Mouse (Mus musculus) hindbrain, embryonic 13.5 days (tissue): Measurements from ENCODE around the gene Kirrel3. TPM values are rescaled to one million over a fixed set of nuclear protein-coding genes. Genes with fewer than 3 reads are reported as not detected.

Experiments used
- ATAC-seq: fragments of 200-750 bp; cut with Nextera tagmentation; 2 replicates; pipeline ENCODE4 v1.8.0; 2017; ENCODE audit warnings: moderate TSS enrichment; ENCODE audit not compliant: low FRiP score
- H3K27ac ChIP-seq: fragments of 300-500 bp; sonication (generic); 2 replicates; pipeline ENCODE4 v1.5.1; 2015; ENCODE audit warnings: inconsistent platforms, mild to moderate bottlenecking, moderate library complexity
- H3K27me3 ChIP-seq: fragments of 300-500 bp; sonication (generic); 2 replicates; pipeline ENCODE4 v1.6.1; 2015; ENCODE audit warnings: mild to moderate bottlenecking, inconsistent platforms
- H3K36me3 ChIP-seq: fragments of 300-500 bp; sonication (generic); 2 replicates; pipeline ENCODE4 v1.6.1; 2015; ENCODE audit warnings: mild to moderate bottlenecking, inconsistent platforms
- H3K4me1 ChIP-seq: fragments of 300-500 bp; sonication (generic); replicated peaks from 2 replicates; pipeline ENCODE4 v1.6.1; 2015; ENCODE audit warnings: inconsistent platforms
- H3K4me2 ChIP-seq: fragments of 300-500 bp; sonication (generic); 2 replicates; pipeline ENCODE4 v1.6.1; 2015; ENCODE audit warnings: inconsistent platforms, mild to moderate bottlenecking, moderate library complexity
- H3K4me3 ChIP-seq: fragments of 300-500 bp; sonication (generic); 2 replicates; pipeline ENCODE4 v1.5.1; 2015; ENCODE audit warnings: mild to moderate bottlenecking, inconsistent platforms
- H3K9ac ChIP-seq: fragments of 300-500 bp; sonication (generic); 2 replicates; pipeline ENCODE4 v1.6.1; 2015; ENCODE audit warnings: mild to moderate bottlenecking, inconsistent platforms
- H3K9me3 ChIP-seq: fragments of 300-500 bp; sonication (generic); 2 replicates; pipeline ENCODE4 v1.6.1; 2016; ENCODE audit warnings: inconsistent platforms
- WGBS: fragments of 180-500 bp; shearing (Covaris S2); methylation state at CpG from one replicate; pipeline ENCODE4 v1.1.7; 2015; 5-methylcytosine and 5-hydroxymethylcytosine counted together
- polyA plus RNA-seq: library from polyadenylated mRNA; unstranded; fragments of >200 nt; fragmentation: Nextera tagmentation; extraction: Ambion mirVana; gene quantifications from 2 replicates; pipeline ENCODE4 v1.2.1, GENCODE M21; 2015

The Kirrel3 gene
- polyA plus RNA-seq, 1 experiment from 2014 or later: 26.2 TPM

DNA sequence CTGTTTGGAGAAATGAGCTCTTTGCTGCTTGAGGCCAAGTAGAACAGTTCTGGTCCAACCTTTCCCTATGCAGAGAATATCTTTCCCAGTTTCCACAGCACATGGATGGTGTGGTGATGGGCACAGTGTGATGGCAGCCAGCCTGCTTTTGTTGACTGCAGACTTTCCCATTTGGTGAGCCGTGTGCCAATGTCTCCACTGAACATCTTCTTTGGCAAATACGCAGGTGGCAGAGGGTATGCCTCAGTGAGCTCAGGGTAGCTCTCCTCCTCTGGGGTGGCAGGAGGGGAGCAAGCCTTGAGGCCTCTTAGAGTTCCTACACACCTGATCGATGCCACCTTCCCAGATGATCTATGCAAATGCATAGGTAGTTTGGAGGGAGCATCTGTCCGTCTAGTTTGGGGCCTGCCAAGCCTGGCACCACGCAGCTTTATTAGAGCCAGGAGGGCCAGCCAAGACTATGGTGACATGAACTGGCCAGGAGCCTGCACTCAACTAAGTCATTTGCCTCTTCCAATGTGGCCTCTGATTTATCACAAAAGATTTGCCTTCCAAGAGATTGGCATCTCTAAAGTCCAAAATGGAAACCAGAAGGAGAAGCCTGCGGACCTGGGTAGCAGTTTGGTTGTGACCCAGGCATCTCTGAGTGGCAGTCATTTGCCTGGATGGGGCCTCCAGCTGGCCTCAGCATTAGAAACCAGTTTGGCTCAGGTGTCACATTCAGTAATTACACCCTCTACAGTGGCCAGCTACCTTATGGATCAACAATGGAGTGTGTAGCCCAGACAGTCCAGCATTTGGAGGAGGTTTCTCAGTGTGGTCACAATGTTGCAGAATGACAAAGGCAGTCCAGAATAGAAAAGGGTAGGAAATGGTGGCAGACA is 127.4 kb downstream of the Kirrel3 start:
- 94% methylated on average over 6 of the region's 6 CpGs for WGBS
- H3K36me3 ChIP-seq: no peaks in the 10 kb centered on the region
- no peak for ATAC-seq

DNA sequence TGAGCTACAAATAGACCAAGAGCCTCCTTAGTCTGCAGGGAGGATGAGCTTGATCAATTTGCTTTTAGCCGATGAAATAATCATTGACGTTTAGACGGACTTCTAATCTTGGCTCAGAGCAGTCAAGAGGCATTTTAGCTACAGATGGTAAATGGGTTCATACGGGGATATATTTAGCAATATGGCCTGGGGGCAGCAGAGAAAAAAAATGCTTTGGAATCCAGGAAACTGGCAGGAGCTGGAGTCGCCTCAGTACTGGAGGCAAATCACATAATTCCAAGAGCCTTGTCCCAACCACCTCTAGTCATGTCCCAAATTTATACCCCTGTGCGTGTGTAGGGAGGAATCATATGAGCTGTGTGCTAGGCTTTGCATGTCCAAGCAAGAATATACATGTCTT is 132.4 kb downstream of the Kirrel3 start:
- Histone ChIP-seq H3K27me3 (no peaks in the 10 kb centered on the region), H3K4me3 (no peak overlapping the region), H3K36me3 (no peaks in the 10 kb centered on the region), H3K27ac (no peak overlapping the region), H3K9me3 (no peaks in the 10 kb centered on the region), H3K4me1 (peaks cover 15% of the 10 kb centered on the region; the same call in 1 of the 2 replicates), H3K4me2 (no peak overlapping the region), H3K9ac (no peak overlapping the region)
- WGBS: 60% methylated on average over 6 of the region's 6 CpGs
- no peak for ATAC-seq

More for the DNA sequence above, 127.4 kb downstream of the Kirrel3 start:
- Histone ChIP-seq H3K27me3 (no peaks in the 10 kb centered on the region), H3K9me3 (no peaks in the 10 kb centered on the region), H3K27ac (no peak overlapping the region), H3K4me2 (no peak overlapping the region), H3K9ac (no peak overlapping the region), H3K4me1 (peaks cover 15% of the 10 kb centered on the region), H3K4me3 (no peak overlapping the region)

DNA sequence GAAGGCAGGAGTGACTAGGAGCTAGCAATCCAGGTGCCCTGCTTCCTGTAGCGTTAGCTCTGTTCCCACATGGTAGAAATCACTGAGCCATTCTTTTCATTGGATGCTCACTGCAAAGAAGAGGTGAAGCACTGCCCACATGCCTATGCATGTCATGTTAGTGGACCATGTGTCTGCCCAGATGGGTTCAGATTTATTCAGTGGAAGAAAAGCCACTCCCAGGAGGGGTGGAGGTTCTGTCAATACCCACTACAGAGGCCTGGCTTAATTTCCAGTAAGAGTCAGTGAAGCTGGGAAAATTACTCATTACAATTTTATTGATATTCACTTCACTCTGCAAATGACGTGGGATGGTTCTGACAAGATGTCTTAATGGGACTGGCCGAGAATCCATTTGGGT is 134.2 kb downstream of the Kirrel3 start:
- Histone ChIP-seq H3K4me1 (peaks cover 21% of the 10 kb centered on the region), H3K36me3 (no peaks in the 10 kb centered on the region), H3K9ac (no peak overlapping the region), H3K4me2 (no peak overlapping the region), H3K9me3 (no peaks in the 10 kb centered on the region), H3K27ac (no peak overlapping the region), H3K4me3 (no peak overlapping the region), H3K27me3 (no peaks in the 10 kb centered on the region)
- ATAC-seq: no peak
- WGBS: 62% methylated on average over 3 of the region's 3 CpGs

DNA sequence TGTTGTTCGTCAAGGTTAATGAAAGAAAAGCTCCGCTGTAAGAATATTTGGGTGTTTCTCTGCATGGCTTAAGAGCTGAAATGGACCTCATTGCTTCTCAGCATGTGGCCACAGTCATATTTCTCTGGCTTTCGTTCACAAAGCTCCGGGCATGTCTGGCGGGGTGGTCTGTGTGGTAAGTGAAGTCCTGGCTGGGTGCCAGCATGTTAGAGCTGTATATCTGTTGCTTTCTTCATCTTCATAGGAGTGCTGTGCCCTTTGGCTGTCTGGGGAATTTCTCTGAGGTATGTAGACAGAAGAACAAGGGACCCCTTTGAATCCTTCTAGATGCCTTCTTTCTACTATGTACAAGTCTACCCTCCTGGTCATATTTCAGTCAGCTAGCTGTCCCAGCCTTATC is 137.8 kb downstream of the Kirrel3 start:
- no peak overlapping the region for H3K27ac ChIP-seq
- ATAC-seq: no peak
- H3K27me3 ChIP-seq: no peaks in the 10 kb centered on the region
- H3K4me1 ChIP-seq: peaks cover 19% of the 10 kb centered on the region
- H3K9ac ChIP-seq: no peak overlapping the region
- no peak overlapping the region for H3K4me3 ChIP-seq
- no peaks in the 10 kb centered on the region for H3K9me3 ChIP-seq
- H3K36me3 ChIP-seq: no peaks in the 10 kb centered on the region
- H3K4me2 ChIP-seq: no peak overlapping the region
- 61% methylated on average over 5 of the region's 5 CpGs for WGBS

DNA sequence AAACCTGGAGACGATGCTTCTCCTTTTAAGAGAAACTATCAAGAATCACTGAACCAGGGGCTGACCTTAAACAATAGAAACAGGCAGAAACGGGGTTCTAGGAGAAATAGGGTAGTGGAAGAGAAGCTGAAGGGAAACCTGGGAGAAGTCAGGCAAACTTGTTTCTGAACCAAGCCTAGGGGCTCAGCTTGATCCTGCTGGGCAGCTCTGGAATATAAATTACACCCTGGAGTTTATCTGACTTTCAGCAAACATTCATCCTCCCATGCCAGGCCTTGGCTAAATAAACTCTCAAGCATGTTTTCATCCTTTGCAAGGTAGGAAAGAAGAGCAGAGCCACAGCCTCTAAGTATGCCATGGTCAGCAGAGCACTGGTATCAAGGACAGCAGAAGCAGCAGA is 138.3 kb downstream of the Kirrel3 start:
- no peaks in the 10 kb centered on the region for H3K27me3 ChIP-seq
- no peak overlapping the region for H3K4me2 ChIP-seq
- H3K4me1 ChIP-seq: peaks cover 19% of the 10 kb centered on the region
- H3K9me3 ChIP-seq: no peaks in the 10 kb centered on the region
- no peaks in the 10 kb centered on the region for H3K36me3 ChIP-seq
- WGBS: 49% methylated on average over 2 of the region's 2 CpGs
- no peak overlapping the region for H3K4me3 ChIP-seq
- ATAC-seq: no peak
- H3K27ac ChIP-seq: no peak overlapping the region
- H3K9ac ChIP-seq: no peak overlapping the region

DNA sequence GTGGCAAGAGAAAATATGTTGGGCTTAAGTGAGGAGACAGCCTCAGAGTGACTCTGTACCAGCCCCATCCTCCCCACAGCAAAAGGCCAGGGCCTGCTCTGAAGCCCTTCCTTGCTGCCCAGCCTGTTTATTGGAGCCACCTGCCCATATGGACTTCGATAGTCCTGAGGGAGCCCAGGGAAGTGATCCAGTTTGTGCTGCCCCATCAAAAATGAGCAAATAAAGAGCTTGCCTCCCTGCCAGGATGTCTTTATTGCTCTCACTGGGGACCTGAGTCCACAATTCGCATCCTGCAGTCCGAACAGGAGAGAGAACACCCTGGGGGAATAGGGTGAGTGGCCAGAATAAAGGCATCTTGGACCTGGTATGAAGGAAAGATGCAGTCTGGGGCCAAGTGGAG is 143.1 kb downstream of the Kirrel3 start:
- WGBS: 78% methylated on average over 3 of the region's 3 CpGs
- Histone ChIP-seq H3K9ac (no peak overlapping the region), H3K27ac (no peak overlapping the region), H3K36me3 (no peaks in the 10 kb centered on the region), H3K9me3 (no peaks in the 10 kb centered on the region), H3K4me1 (peaks cover 5% of the 10 kb centered on the region; the same call in 1 of the 2 replicates), H3K4me3 (no peak overlapping the region), H3K4me2 (no peak overlapping the region), H3K27me3 (no peaks in the 10 kb centered on the region)
- ATAC-seq: no peak

DNA sequence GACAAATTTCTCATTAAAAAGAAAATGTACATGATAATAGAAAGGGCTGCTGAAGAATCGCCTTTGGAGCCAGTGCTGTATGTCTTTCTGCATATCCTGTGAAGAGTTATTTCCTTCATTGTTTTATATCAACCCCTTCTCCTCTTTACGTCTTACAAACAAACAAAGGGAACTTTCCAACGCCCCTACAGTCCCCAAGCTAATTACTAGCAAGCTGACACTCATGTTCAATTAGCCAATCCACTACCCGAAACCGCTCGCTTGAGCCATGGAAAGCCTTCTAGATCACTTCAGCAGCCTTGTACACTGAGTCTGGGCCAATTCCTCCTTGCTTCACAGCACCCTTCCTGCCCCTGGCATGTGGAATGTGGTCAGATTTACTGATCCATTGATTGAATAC is 150.0 kb downstream of the Kirrel3 start:
- no peak overlapping the region for H3K4me3 ChIP-seq
- ATAC-seq: no peak
- H3K9me3 ChIP-seq: no peaks in the 10 kb centered on the region
- no peak overlapping the region for H3K4me2 ChIP-seq
- no peaks in the 10 kb centered on the region for H3K4me1 ChIP-seq
- WGBS: 84% methylated on average over 6 of the region's 6 CpGs
- H3K36me3 ChIP-seq: no peaks in the 10 kb centered on the region
- no peak overlapping the region for H3K27ac ChIP-seq
- no peaks in the 10 kb centered on the region for H3K27me3 ChIP-seq
- no peak overlapping the region for H3K9ac ChIP-seq

DNA sequence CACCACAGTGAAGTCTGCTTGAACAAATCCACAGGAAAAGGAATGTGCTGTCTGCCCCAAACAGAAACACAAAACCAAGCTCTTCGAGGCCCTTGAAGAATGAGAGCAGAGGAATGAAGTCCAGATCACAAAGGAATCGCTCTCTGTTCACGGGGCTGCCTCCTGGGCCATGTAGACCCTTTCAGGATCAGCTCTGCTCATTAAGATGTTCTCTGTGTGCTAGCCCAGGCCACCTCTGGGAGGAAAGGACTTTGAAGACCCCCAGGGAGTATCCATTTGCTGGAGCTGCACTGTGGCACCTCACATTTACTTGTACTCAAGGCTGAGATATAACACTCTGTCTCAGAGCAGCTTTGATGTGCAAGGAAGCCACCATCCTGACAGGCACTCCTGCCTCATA is 158.2 kb downstream of the Kirrel3 start:
- H3K27ac ChIP-seq: no peak overlapping the region
- H3K9me3 ChIP-seq: no peaks in the 10 kb centered on the region
- peaks cover 16% of the 10 kb centered on the region for H3K4me1 ChIP-seq
- no peak for ATAC-seq
- H3K27me3 ChIP-seq: no peaks in the 10 kb centered on the region
- H3K4me3 ChIP-seq: no peak overlapping the region
- no peaks in the 10 kb centered on the region for H3K36me3 ChIP-seq
- no peak overlapping the region for H3K9ac ChIP-seq
- H3K4me2 ChIP-seq: no peak overlapping the region
- 31% methylated on average over 3 of the region's 3 CpGs for WGBS

DNA sequence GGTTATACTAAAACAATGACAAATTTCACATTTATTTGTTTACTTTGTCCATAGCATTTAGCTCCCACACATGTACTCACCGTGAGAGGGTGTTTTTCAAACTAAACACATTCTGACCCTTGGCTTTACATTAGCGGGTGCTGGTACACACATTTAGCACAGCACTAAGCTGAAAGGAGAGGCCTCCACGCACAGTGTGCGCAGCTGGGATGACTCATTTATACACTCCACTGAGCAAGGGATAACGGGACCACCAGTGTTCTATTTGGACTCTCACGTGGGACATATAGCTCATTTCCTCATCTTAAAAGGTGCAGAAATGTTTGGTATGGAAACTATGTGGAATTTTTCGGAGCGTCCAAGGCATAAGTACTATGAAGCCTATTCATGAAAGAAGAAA is 158.7 kb downstream of the Kirrel3 start:
- no peak overlapping the region for H3K27ac ChIP-seq
- no peaks in the 10 kb centered on the region for H3K36me3 ChIP-seq
- H3K4me1 ChIP-seq: peaks cover 16% of the 10 kb centered on the region
- H3K27me3 ChIP-seq: no peaks in the 10 kb centered on the region
- H3K9ac ChIP-seq: no peak overlapping the region
- H3K9me3 ChIP-seq: no peaks in the 10 kb centered on the region
- no peak overlapping the region for H3K4me2 ChIP-seq
- 72% methylated on average over 8 of the region's 8 CpGs for WGBS
- no peak overlapping the region for H3K4me3 ChIP-seq
- no peak for ATAC-seq

DNA sequence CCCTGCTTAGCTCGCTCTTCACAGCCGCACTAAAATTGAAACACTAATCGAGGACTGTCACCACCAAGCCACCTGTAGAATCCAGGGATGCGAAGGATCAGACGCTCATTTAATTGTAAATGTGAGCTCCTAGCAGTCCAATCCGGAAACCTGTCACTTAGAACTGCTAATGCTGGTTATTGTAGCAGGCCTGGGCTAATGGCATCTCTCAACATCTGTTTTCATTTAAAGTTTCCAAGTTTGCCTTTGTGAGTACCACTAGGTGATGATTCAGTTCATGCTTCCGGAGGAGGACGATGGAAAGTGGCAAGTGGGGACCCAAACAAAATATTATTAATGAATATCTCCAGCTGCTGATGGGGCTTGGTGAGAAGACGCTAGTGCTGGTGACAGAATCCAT is 161.1 kb downstream of the Kirrel3 start:
- 87% methylated on average over 9 of the region's 9 CpGs for WGBS
- Histone ChIP-seq H3K9me3 (no peaks in the 10 kb centered on the region), H3K4me2 (no peak overlapping the region), H3K4me1 (peaks cover 16% of the 10 kb centered on the region), H3K27ac (no peak overlapping the region), H3K27me3 (no peaks in the 10 kb centered on the region), H3K36me3 (no peaks in the 10 kb centered on the region), H3K4me3 (no peak overlapping the region), H3K9ac (no peak overlapping the region)
- no peak for ATAC-seq

DNA sequence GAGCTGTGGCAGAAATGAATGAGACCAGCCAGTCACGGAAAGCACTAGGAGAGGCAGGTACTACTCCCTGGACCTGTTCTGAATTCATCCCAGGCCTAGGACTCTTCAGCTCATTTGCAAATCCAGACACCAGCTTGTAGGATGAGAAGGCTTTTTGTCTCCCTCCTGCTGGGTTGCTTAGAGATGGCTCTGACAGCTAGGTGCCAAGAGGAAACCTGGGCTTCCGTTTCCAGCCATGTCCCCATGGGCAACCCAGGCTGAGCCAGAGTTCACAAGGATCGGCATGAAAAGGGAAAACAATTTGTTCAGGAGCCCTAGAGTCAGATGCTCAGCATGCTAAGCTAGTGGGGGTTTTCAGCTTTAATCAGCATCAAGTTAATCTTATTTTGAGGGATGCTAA is 166.6 kb downstream of the Kirrel3 start:
- Histone ChIP-seq H3K27ac (no peak overlapping the region), H3K9ac (no peak overlapping the region), H3K9me3 (no peaks in the 10 kb centered on the region), H3K27me3 (0 out of 2 replicates have a peak, but pooled peaks cover 2% of the 10 kb centered on the region), H3K4me3 (no peak overlapping the region), H3K4me2 (no peak overlapping the region), H3K36me3 (no peaks in the 10 kb centered on the region), H3K4me1 (no peaks in the 10 kb centered on the region)
- ATAC-seq: no peak
- WGBS: 66% methylated on average over 3 of the region's 3 CpGs

DNA sequence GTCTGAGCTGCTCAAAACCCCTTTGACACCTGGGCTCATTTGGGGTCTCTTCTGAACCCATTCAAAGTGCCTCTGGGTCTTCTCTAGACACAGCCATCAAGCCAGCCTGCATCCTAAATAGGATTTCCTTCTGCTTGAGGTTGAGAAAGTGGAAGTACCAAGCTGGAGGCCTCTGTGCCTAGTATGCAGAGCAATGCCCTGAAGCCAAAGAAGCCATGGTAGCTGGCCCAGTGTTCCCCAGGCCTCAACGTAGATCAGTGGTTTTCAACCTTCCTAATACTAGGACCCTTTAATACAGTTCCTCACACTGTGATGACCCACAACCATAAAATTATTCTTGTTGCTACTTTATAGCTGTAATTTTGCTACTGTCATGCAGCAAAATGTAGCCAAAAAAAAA is 167.4 kb downstream of the Kirrel3 start:
- H3K9me3 ChIP-seq: no peaks in the 10 kb centered on the region
- no peaks in the 10 kb centered on the region for H3K36me3 ChIP-seq
- H3K4me3 ChIP-seq: no peak overlapping the region
- ATAC-seq: no peak
- no peak overlapping the region for H3K9ac ChIP-seq
- H3K27me3 ChIP-seq: 0 out of 2 replicates have a peak, but pooled peaks cover 2% of the 10 kb centered on the region
- no peak overlapping the region for H3K4me2 ChIP-seq
- H3K4me1 ChIP-seq: 0 out of 2 replicates have a peak, but pooled peaks cover 4% of the 10 kb centered on the region
- H3K27ac ChIP-seq: no peak overlapping the region
- 94% methylated on average over 1 of the region's 1 CpGs for WGBS

DNA sequence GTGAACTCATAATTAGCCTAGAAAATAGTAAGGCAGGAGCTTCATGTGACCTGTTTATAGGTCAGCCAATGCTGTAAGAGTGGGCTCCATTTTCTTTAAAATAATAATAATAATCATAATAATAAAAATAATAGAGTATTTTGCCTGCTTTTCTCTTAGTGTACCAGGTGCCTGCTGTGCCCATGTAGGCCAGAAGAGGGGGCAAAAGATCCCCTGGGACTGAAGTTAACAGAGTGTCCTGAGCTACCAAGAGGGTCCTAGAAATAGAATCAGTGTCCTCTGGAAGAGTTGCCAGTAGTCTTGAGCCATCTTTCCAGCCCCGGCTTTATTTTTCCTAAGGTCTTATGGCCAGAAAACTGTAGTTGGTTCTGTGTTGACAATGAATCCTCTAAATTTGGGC is 174.9 kb downstream of the Kirrel3 start:
- ATAC-seq: no peak
- H3K27me3 ChIP-seq: peaks cover 9% of the 10 kb centered on the region; the same call in 1 of the 2 replicates
- H3K4me1 ChIP-seq: peaks cover 15% of the 10 kb centered on the region
- 86% methylated on average over 1 of the region's 1 CpGs for WGBS
- no peaks in the 10 kb centered on the region for H3K9me3 ChIP-seq
- H3K9ac ChIP-seq: no peak overlapping the region
- H3K4me2 ChIP-seq: no peak overlapping the region
- no peaks in the 10 kb centered on the region for H3K36me3 ChIP-seq
- no peak overlapping the region for H3K27ac ChIP-seq
- H3K4me3 ChIP-seq: no peak overlapping the region
